Mouse (Mus musculus): ENCODE measurements around the gene Ybx2.

GRCm38 (mm10) chr11:69979827-69980195, 44.2 kb downstream of the Ybx2 start:
- TF ChIP-seq POLR2A (IDR thresholded peaks at IDR 0.05; ENCODE audit: control insufficient read depth, extremely low read depth, insufficient read depth, low read length, poor library complexity) = no peak
- TF ChIP-seq CTCF (IDR thresholded peaks at IDR 0.05; ENCODE audit: borderline replicate concordance, control insufficient read depth, extremely low read depth, insufficient read depth, low read length, poor library complexity) = no peak

All from thymus, adult 2 months (tissue).